In the genomic region with DNA sequence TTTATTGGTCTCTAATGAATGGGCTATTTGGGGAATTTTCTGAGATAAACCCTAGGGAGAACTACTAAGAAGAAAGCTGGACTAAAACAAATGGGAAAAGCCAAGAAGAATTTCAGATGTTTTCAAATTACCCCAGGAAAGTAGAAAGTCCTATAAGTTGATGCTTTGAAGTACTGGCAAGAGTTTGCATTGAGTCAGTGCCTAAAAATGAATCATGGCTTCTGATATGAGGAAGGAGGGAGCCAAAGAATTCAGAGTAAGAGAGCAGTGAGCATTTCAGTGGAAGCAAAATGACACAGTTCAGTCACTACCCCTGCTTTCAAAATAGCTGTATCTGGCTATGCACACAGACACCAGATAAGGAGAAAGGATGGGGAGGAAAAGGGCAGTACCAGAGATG, we compare ENCODE assay signal across 29 mouse cellular contexts.
DNase-seq lines count a peak whose midpoint lies in the region; ATAC-seq and TF ChIP-seq lines count a peak whose summit lies in the region.
"Had no signal": no experiment of that assay in that cellular context is flagged by ENCODE, and none has a peak within 500 bp of the region (broad histone marks: within the 10 kb centered on the region; RNA-seq: fewer than 3 reads in every experiment).

No protein-coding gene starts in this region.

- no peak overlapping the region for H3K27ac ChIP-seq in heart, postnatal 0 days (ENCODE audit: low read depth)
- H3K27ac ChIP-seq: embryonic facial prominence, embryonic 12.5 days; embryonic facial prominence, embryonic 15.5 days; forebrain, embryonic 12.5 days; forebrain, embryonic 15.5 days; heart, embryonic 13.5 days; hindbrain, embryonic 14.5 days; hindbrain, postnatal 0 days had no signal

- TF ChIP-seq CTCF in heart, postnatal 0 days (IDR thresholded peaks at IDR 0.05; ENCODE audit: low read depth) = no peak

- H3K9ac ChIP-seq in heart, postnatal 0 days (replicated peaks; ENCODE audit: low read depth, low read length) = no peak overlapping the region
- H3K9ac ChIP-seq: embryonic facial prominence, embryonic 12.5 days; embryonic facial prominence, embryonic 15.5 days; forebrain, embryonic 12.5 days; forebrain, embryonic 15.5 days; heart, embryonic 13.5 days; hindbrain, embryonic 14.5 days had no signal

- intact Hi-C loops in gastrocnemius, postnatal 14 days (cut with DNase I; ENCODE audit: low total_unique reads) = no loop called here

- H3K9me3 ChIP-seq in heart, postnatal 0 days (replicated peaks; ENCODE audit: control insufficient read depth, low read length) = no peaks in the 10 kb centered on the region
- H3K9me3 ChIP-seq: embryonic facial prominence, embryonic 12.5 days; embryonic facial prominence, embryonic 15.5 days; forebrain, embryonic 12.5 days; forebrain, embryonic 15.5 days; G1E; heart, embryonic 13.5 days had no signal

- ATAC-seq in heart, postnatal 0 days (ENCODE audit: insufficient read depth, low read depth) = no peak
- no peak for ATAC-seq in activated CD4-positive, CD25-positive, alpha-beta regulatory T cell, adult 4 months
- ATAC-seq: forebrain, embryonic 15.5 days; hindbrain, postnatal 0 days; inflammation-experienced regulatory T-cells, adult 6 months; intestine, embryonic 16.5 days had no signal

- H3K4me1 ChIP-seq in heart, postnatal 0 days (ENCODE audit: control insufficient read depth, insufficient read depth) = no peaks in the 10 kb centered on the region
- H3K4me1 ChIP-seq: embryonic facial prominence, embryonic 12.5 days; embryonic facial prominence, embryonic 15.5 days; forebrain, embryonic 12.5 days; forebrain, embryonic 15.5 days had no signal

- no peak for TF ChIP-seq EP300 in heart, postnatal 0 days (IDR thresholded peaks at IDR 0.05; ENCODE audit: low read depth)

- peak; percentile 4 for DNase-seq in gastrocnemius, adult 18-20 months (ENCODE audit: low spot score)
- DNase-seq in gastrocnemius, postnatal 14 days = no peak
- peak; percentile 13 for DNase-seq in heart, postnatal 0 days (ENCODE audit: low spot score)
- no peak for DNase-seq in heart, postnatal 4 days
- peak; percentile 61 for DNase-seq in NIH3T3 (ENCODE audit: low read depth)
- no peak for DNase-seq in testis, postnatal 14 days (ENCODE audit: low spot score)
- DNase-seq: adrenal gland, postnatal 10 days; adrenal gland, postnatal 36 days; B cell, adult 2 months; cerebellum, adult 18-20 months; cerebellum, adult 9-10 months; cerebellum, postnatal 25 days; gastrocnemius, postnatal 10 days; heart, adult 11 months; heart, postnatal 36 days; kidney, adult 2 months had no signal

- no peak overlapping the region for H3K4me3 ChIP-seq in heart, postnatal 0 days (ENCODE audit: low read depth, low read length)
- H3K4me3 ChIP-seq: embryonic facial prominence, embryonic 12.5 days; embryonic facial prominence, embryonic 15.5 days; erythroblast, embryonic 14.5 days; forebrain, embryonic 12.5 days; forebrain, embryonic 15.5 days; heart, embryonic 13.5 days had no signal

- no peaks in the 10 kb centered on the region for H3K27me3 ChIP-seq in heart, postnatal 0 days (ENCODE audit: control insufficient read depth, insufficient read depth, low read length)
- H3K27me3 ChIP-seq: CH12.LX; embryonic facial prominence, embryonic 15.5 days; forebrain, embryonic 15.5 days; heart, embryonic 13.5 days had no signal

- H3K4me2 ChIP-seq in heart, postnatal 0 days (ENCODE audit: low read depth, low read length) = no peak overlapping the region
- H3K4me2 ChIP-seq: embryonic facial prominence, embryonic 12.5 days; embryonic facial prominence, embryonic 15.5 days; forebrain, embryonic 12.5 days; forebrain, embryonic 15.5 days; heart, embryonic 13.5 days; hindbrain, embryonic 14.5 days had no signal

- H3K36me3 ChIP-seq in heart, postnatal 0 days (replicated peaks; ENCODE audit: control insufficient read depth, insufficient read depth, low read length) = no peaks in the 10 kb centered on the region
- H3K36me3 ChIP-seq: embryonic facial prominence, embryonic 12.5 days; embryonic facial prominence, embryonic 15.5 days; forebrain, embryonic 12.5 days; forebrain, embryonic 15.5 days had no signal

Comparison
In these comparisons a context has a peak if more than half of its experiments do, and no peak if none do; other contexts are left out.
1. DNase-seq: peak in gastrocnemius, adult 18-20 months (single experiment), heart, postnatal 0 days (single experiment) and NIH3T3 (single experiment); none in gastrocnemius, postnatal 14 days (single experiment), heart, postnatal 4 days (single experiment) and testis, postnatal 14 days (single experiment).